Mouse (Mus musculus) cerebellum, adult 18-20 months (tissue): Measurements from ENCODE around the gene Cst11.
"Not testable (repeated sequence)": the region's sequence is repeated elsewhere in the genome, so short reads cannot be mapped to it uniquely, and the experiment has no call there.

ENCODE experiments used
- DNase-seq, 2 experiments: peaks; one replicate each; pipeline ENCODE4 v3.0.0; 2021

The Cst11 gene

GRCm38 (mm10) chr2:148771397-148771796 lies at the start of gene Cst11:
TSS of gene Cst11 (minus strand) at chr2:148771497.
- DNase-seq, result not testable (repeated sequence)

DNA sequence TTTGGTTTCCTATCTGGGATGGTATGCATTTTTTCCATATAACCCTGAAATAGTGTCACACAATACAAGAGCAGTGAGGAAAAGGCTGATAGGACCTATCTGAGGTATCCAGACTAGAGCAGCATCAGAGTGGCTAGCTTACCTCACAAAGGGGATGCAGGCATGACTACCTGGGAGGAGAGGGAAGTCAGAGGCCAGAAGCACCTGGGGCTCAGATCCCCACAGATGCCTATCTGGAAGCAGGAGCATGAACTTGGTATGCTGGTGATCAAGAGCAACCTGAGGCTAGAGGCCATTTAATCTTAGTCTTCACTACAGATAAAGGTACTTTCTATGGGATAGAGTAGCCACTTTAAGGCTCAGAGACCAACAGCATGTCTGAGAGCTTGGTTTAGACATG lies 48.6 kb upstream of the Cst11 start, which contains the start of gene Cst13:
Gene Cst13, plus strand, starts transcription at position 173 of the 400 bp plus-strand sequence.
- DNase-seq, result no peak

DNA sequence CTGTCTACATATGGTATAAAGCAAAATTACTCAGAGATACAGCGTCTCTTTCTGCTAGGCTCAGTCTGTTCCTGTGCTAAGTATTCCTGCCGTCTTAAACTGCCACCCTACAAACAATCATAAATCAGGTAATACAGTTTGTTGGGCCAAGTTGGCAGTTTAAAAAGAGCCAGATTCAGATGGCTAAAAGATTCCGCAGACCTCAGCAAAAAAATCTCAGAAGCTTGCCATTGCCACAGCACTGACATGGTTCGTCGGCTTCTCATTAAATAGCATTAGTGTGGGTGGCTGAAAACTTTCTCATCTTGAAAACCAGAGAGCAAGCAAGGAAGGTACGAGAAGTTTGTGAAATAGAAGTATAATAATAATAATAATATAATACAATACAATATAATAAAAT lies 35.4 kb upstream of the Cst11 start:
- no peak for DNase-seq

DNA sequence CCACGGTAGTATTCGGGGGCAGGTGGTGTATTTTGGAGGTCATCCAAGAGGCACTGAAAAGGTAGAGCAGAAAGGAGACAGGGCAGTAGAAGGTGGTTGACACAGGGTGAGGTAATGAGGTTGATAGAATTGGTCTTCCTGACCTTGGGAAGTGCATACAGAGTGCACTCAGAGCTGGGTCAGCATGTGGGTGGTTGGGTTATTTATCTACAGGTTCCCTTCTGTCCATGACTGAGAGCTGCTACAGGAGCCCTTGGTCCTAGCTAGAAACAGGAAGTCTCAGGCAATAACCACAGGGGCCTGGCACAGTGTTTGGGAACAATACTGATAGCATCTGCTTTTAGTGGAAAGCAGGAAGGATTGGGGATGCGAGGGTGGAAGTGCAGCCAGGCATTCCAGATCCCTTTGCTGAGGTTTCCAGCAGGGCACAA lies 30.2 kb upstream of the Cst11 start:
- peak; percentile 74 to 86 for DNase-seq

GRCm38 (mm10) chr2:148798485-148798884 lies 27.2 kb upstream of the Cst11 start, which contains the start of gene Cst8:
TSS of gene Cst8 (plus strand) at chr2:148798785.
- DNase-seq, result no peak

DNA sequence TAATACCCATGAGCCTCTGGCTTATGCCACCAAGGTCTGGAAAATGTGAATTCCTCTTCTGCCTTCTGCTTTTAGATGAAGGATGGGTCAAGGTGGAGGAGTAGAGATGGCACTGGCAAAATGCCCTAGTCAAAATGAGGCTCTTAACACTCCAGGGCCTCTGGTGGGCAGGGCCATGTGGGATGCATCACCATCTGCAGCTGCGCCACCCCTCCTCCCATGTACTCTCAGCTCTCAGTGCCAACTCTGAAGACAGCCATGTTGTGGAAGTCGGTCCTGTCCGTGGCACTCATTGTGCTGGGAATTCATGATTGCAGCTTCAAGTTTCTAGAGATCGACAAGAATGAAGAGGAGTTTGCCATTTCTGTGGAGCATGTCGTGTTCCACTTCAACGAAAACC lies 17.8 kb upstream of the Cst11 start, which contains the start of gene Cst12:
Gene Cst12, plus strand, starts transcription at position 220 of the 400 bp plus-strand sequence.
- no peak for DNase-seq

GRCm38 (mm10) chr2:148781709-148782108 lies 10.4 kb upstream of the Cst11 start, which contains the start of gene 8030411F24Rik:
TSS of gene 8030411F24Rik (plus strand) at chr2:148782009.
- no peak for DNase-seq

GRCm38 (mm10) chr2:148763648-148764388 lies 7.5 kb downstream of the Cst11 start:
- no peak for DNase-seq

GRCm38 (mm10) chr2:148754310-148754846 lies 16.9 kb downstream of the Cst11 start:
- DNase-seq, result no peak

DNA sequence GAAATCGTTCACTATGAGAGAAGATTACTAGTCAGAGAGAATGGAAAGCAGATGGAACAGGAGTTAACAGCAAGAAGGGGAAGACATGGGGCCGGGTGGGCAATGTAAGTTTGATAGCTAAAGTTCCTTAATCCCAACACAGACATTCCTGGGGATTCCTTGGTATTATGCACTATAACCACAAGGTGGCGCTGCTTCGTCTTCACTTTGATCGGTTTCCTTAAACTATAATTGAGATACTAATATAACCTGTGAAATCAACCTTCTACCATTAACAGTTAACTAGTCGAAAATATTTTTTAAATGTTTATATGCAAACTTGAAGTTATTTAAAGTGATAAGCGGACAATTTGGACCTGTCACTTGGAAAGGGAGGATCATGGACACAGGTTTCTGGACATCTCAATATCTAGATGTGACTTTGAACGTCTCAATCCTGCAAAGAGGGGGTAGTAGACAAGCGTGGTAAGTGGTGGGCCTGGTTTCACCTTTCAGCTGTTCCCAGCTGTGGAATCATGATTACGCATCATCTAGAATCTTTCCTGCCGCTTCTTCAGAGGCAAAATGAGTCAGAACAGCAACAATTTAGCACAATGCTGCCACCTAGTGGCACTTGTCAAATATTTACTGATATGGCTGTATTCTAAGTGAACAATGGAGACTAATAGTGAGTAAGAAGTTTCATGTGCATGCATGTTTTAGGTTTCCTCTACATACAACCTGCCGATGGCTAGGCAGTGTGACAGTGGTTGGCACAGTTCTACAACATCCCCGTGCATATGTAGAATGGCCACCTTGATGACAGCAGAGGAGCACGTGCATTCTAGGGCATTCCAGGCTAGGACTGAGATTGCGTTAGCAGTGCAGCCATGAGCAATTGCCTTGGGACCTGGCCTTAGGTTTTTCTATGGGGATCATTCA lies 19.1 kb downstream of the Cst11 start:
- peak; percentile 79 to 88 for DNase-seq

DNA sequence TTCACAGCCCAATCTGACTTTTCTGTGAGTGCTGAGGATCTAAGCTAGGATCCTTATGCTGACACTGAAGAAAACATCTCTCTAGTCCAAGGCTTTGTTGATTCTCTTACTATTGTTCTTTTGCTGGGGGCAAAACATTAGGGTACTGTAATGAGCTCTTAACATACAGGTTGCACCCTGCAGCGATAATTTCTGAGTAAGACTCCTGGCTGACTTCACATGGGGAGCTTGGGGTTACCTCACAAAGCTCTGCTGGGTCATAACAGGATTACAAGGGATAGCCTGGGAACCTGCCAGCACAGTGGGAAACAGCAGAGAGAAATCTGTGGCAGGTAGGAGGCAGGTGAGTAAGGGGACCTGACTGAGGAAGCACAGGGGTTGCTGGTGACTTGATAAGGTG lies 21.2 kb downstream of the Cst11 start, which contains the start of gene Cstl1:
Gene Cstl1, plus strand, starts transcription at position 301 of the 400 bp plus-strand sequence.
- no peak for DNase-seq

DNA sequence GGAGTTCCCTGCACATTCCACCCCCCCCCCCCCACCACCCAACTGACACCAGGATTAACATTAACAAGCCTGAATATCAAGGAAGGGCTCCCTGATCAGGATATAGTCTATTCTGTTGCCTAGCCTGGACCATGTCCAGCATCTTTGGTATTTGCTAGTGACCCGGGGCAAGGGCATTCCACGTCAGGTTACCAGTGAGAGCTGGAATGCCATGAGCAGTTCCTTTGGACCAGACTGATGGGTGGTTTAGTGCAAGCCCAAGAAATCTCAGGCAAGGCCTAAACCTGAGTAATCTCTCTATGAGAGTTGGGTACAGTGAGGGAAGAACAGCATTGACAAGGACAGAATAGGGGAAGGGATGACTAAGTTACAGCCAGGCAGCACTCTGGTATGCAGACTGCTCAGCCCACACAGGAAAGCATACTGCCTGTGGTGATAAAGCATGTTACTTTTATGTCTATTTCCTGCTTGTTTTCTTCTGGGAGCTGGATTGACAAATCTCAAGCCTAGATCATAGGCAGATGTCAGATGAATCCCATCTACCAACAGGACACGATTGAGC lies 27.4 kb downstream of the Cst11 start:
- DNase-seq, result no peak

GRCm38 (mm10) chr2:148743001-148743400 lies 28.3 kb downstream of the Cst11 start:
- peak; percentile 89 to 93 for DNase-seq

- peak; percentile 94 to 99 for DNase-seq
Observed at GRCm38 (mm10) chr2:148732327-148733000, 38.8 kb downstream of the Cst11 start, which contains the start of gene Napb. TSS of gene Napb (minus strand) at chr2:148732467.

- peak; percentile 66 to 68 for DNase-seq
Observed at GRCm38 (mm10) chr2:148731614-148732326, 39.5 kb downstream of the Cst11 start.

DNA sequence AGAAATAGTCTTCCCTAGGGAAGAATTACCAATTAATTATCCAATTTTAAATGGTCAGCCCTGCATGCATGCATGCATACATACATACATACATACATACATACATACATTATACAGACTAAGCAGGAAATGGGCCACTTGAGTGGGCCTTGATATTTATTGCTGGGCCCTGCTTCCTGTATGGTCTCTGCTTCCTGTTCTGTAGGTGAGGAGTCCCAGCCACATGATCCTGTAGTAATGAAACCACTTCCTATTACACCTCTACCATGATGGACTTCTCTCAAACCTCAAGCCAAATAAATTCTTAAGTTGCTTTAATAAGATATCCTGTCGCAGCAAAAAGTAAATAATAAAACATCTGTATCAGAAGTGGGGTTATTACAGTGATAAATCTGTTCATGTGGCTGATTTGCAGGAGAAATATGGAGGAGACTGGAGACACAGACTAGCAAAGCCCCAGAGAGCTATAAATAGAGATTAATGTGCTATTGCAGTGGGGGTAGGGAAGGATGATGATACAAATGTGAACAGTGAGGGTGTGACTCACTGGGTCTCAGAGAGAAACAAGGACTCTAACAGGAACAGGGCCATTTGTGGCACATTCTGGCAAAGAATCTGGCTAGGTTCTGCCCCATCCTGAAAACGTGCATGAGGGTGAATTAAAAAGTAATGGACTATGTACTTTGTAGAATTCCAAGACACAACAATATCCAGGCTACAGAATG lies 51.9 kb downstream of the Cst11 start:
- no peak for DNase-seq
